Mouse (Mus musculus) left cerebral cortex, postnatal 25 days (tissue): Measurements from ENCODE around the gene Muc5b. TPM values are rescaled to one million over a fixed set of nuclear protein-coding genes. Genes with fewer than 3 reads are reported as not detected.
"Not testable (repeated sequence)": the region's sequence is repeated elsewhere in the genome, so short reads cannot be mapped to it uniquely, and the experiment has no call there.

Source experiments
- DNase-seq, 2 experiments: peaks; one replicate each; pipeline ENCODE4 v3.0.0; 2022; ENCODE audit warnings: low spot score in 2 of 2, mixed read lengths in 1 of 2
- intact Hi-C: fragments of 180-260 bp; cut with DNase I; formaldehyde crosslinking; loops from one replicate; pipeline ENCODE4 v1.15.1; 2025
- total RNA-seq, 2 experiments: library from RNA; stranded (reverse); gene quantifications; 2 replicates each; pipeline ENCODE4 v1.2.3; 2021

Gene Muc5b
- total RNA-seq, result not detected

- intact Hi-C loops, result no loop called here
- no peak for DNase-seq
Observed at GRCm38 (mm10) chr7:141838779-141839178, at the start of gene Muc5b. Gene Muc5b, plus strand, starts transcription at chr7:141839070.

- no peak for DNase-seq
- intact Hi-C loops, result no loop called here
Observed at GRCm38 (mm10) chr7:141794251-141794650, 44.6 kb upstream of the Muc5b start.

GRCm38 (mm10) chr7:141803206-141803605 lies 35.7 kb upstream of the Muc5b start:
- DNase-seq, result peak in 1 of 2 experiments; percentile 55
- intact Hi-C loops, result no loop called here

- DNase-seq, result peak; percentile 47 to 95
- intact Hi-C loops, result loop anchor here (1.0 kb wide), 1 partner anchor 97 kb away; no protein-coding TSS in a partner anchor
Observed at GRCm38 (mm10) chr7:141805384-141805783, 33.5 kb upstream of the Muc5b start.

GRCm38 (mm10) chr7:141807823-141808222 lies 31.0 kb upstream of the Muc5b start:
- DNase-seq, intact Hi-C loops: not testable (repeated sequence)

GRCm38 (mm10) chr7:141809933-141810332 lies 28.9 kb upstream of the Muc5b start:
- intact Hi-C loops, DNase-seq: not testable (repeated sequence)

- DNase-seq, result no peak
- intact Hi-C loops, result no loop called here
Observed at GRCm38 (mm10) chr7:141813321-141813720, 25.5 kb upstream of the Muc5b start.

- intact Hi-C loops, result no loop called here
- DNase-seq, result no peak
Observed at GRCm38 (mm10) chr7:141815361-141815760, 23.5 kb upstream of the Muc5b start.

- intact Hi-C loops, result no loop called here
- peak in 1 of 2 experiments; percentile 3 for DNase-seq
Observed at GRCm38 (mm10) chr7:141817355-141818075, 21.4 kb upstream of the Muc5b start.

- intact Hi-C loops, result no loop called here
- no peak for DNase-seq
Observed at GRCm38 (mm10) chr7:141818267-141818666, 20.6 kb upstream of the Muc5b start.

GRCm38 (mm10) chr7:141822582-141823261 lies 16.1 kb upstream of the Muc5b start:
- intact Hi-C loops, result no loop called here

GRCm38 (mm10) chr7:141823699-141824098 lies 15.2 kb upstream of the Muc5b start:
- intact Hi-C loops, result no loop called here
- no peak for DNase-seq

More at GRCm38 (mm10) chr7:141822582-141823261, 16.1 kb upstream of the Muc5b start:
- DNase-seq, result peak in 1 of 2 experiments; percentile 15

- intact Hi-C loops, result no loop called here
- no peak for DNase-seq
Observed at GRCm38 (mm10) chr7:141824398-141824797, 14.5 kb upstream of the Muc5b start.

GRCm38 (mm10) chr7:141835941-141836340 lies 2.9 kb upstream of the Muc5b start:
- DNase-seq, result no peak
- intact Hi-C loops, result no loop called here

- intact Hi-C loops, result no loop called here
Observed at GRCm38 (mm10) chr7:141836423-141836822, 2.4 kb upstream of the Muc5b start.

GRCm38 (mm10) chr7:141840354-141840753 lies 1.5 kb downstream of the Muc5b start:
- intact Hi-C loops, result no loop called here

More at GRCm38 (mm10) chr7:141836423-141836822, 2.4 kb upstream of the Muc5b start:
- DNase-seq, result no peak

GRCm38 (mm10) chr7:141861046-141861445 lies 22.2 kb downstream of the Muc5b start:
- intact Hi-C loops, result no loop called here

More at GRCm38 (mm10) chr7:141840354-141840753, 1.5 kb downstream of the Muc5b start:
- DNase-seq, result no peak

GRCm38 (mm10) chr7:141869644-141870043 lies 30.8 kb downstream of the Muc5b start:
- no peak for DNase-seq
- intact Hi-C loops, result no loop called here

More at GRCm38 (mm10) chr7:141861046-141861445, 22.2 kb downstream of the Muc5b start:
- DNase-seq, result no peak

- no peak for DNase-seq
- intact Hi-C loops, result no loop called here
Observed at GRCm38 (mm10) chr7:141870553-141870952, 31.7 kb downstream of the Muc5b start.

- peak in 1 of 2 experiments; percentile 47 for DNase-seq
- intact Hi-C loops, result no loop called here
Observed at GRCm38 (mm10) chr7:141874891-141875290, 36.0 kb downstream of the Muc5b start.

- intact Hi-C loops, result no loop called here
- no peak for DNase-seq
Observed at GRCm38 (mm10) chr7:141878813-141879212, 39.9 kb downstream of the Muc5b start.
